Mouse (Mus musculus) ES-E14 (cell line): ENCODE results near the gene Capg. TPM values are rescaled to one million over a fixed set of nuclear protein-coding genes. Genes with fewer than 3 reads are reported as not detected.

Experiments
- DNase-seq: peaks from one replicate; pipeline ENCODE4 v3.0.0-alpha.2; 2013; ENCODE audit warnings: low read depth, low spot score
- H3K27ac ChIP-seq: 2 replicates; pipeline ENCODE4 v1.5.1; 2012; ENCODE audit warnings: low read depth, mild to moderate bottlenecking, low read length, moderate library complexity, mixed read lengths; ENCODE audit not compliant: poor library complexity, insufficient read depth, severe bottlenecking
- H3K36me3 ChIP-seq: 2 replicates; pipeline ENCODE4 v1.6.1; 2012; ENCODE audit warnings: mild to moderate bottlenecking, low read length, moderate library complexity, mixed read lengths; ENCODE audit not compliant: control insufficient read depth, poor library complexity, insufficient read depth, severe bottlenecking
- H3K4me1 ChIP-seq, 2 experiments: fragments of 150-350 bp in 1 of 2; sonication (generic) in 1 of 2; 2 replicates each; pipeline ENCODE4 v1.6.1; 2012; ENCODE audit warnings: low read length in 2 of 2, mild to moderate bottlenecking in 1 of 2, mixed read lengths in 1 of 2; ENCODE audit not compliant: control insufficient read depth in 2 of 2, insufficient read depth in 2 of 2, poor library complexity in 1 of 2
- H3K4me3 ChIP-seq, 2 experiments: fragments of 150-350 bp in 1 of 2; sonication (generic) in 1 of 2; 2 replicates each; pipeline ENCODE4 v1.5.1; 2012; ENCODE audit warnings: low read length in 2 of 2, low read depth in 1 of 2, mild to moderate bottlenecking in 1 of 2, mixed read lengths in 1 of 2; ENCODE audit not compliant: insufficient read depth in 1 of 2, poor library complexity in 1 of 2, severe bottlenecking in 1 of 2
- H3K9ac ChIP-seq: 2 replicates; pipeline ENCODE4 v1.6.1; 2012; ENCODE audit warnings: low read depth, mild to moderate bottlenecking, low read length, mixed read lengths; ENCODE audit not compliant: poor library complexity, insufficient read depth, severe bottlenecking
- H3K9me3 ChIP-seq: fragments of 150-350 bp; sonication (generic); 2 replicates; pipeline ENCODE4 v1.6.1; 2012; ENCODE audit warnings: low read depth, mild to moderate bottlenecking, low read length; ENCODE audit not compliant: control insufficient read depth, insufficient read depth
- CHD2 ChIP-seq: IDR thresholded peaks from 2 replicates; pipeline ENCODE4 v1.6.1; 2014; ENCODE audit warnings: mild to moderate bottlenecking, low read depth, low read length, inconsistent platforms
- HCFC1 ChIP-seq: IDR thresholded peaks from 2 replicates; pipeline ENCODE4 v1.6.1; 2012; ENCODE audit warnings: low read length, inconsistent platforms, borderline replicate concordance; ENCODE audit not compliant: insufficient read depth
- MAFK ChIP-seq: IDR thresholded peaks from 2 replicates; pipeline ENCODE4 v1.6.1; 2014; ENCODE audit warnings: mild to moderate bottlenecking, low read depth, low read length, inconsistent platforms; ENCODE audit not compliant: insufficient read depth
- ZC3H11A ChIP-seq: IDR thresholded peaks from 2 replicates; pipeline ENCODE4 v1.6.1; 2012; ENCODE audit warnings: low read depth, mild to moderate bottlenecking, inconsistent platforms, low read length, borderline replicate concordance
- ZNF384 ChIP-seq: IDR thresholded peaks from 2 replicates; pipeline ENCODE4 v1.6.1; 2012; ENCODE audit warnings: low read depth, low read length, inconsistent platforms
- in situ Hi-C, 2 experiments: fragments of 600-800 bp; cut with MboI; formaldehyde crosslinking; loops; one replicate each; pipeline ENCODE4 v1.15.1; 2025; ENCODE audit warnings: low sequenced_read_pairs in 2 of 2, inconsistent platforms in 1 of 2; ENCODE audit not compliant: unreplicated experiment in 2 of 2
- total RNA-seq: library from RNA; depleted of rRNA; stranded (reverse); fragments of 300-350 nt; gene quantifications from 2 replicates; pipeline ENCODE4 v1.2.3, GENCODE M21; 2012

Gene Capg
- total RNA-seq, 1 experiment: 58.4 TPM

DNA sequence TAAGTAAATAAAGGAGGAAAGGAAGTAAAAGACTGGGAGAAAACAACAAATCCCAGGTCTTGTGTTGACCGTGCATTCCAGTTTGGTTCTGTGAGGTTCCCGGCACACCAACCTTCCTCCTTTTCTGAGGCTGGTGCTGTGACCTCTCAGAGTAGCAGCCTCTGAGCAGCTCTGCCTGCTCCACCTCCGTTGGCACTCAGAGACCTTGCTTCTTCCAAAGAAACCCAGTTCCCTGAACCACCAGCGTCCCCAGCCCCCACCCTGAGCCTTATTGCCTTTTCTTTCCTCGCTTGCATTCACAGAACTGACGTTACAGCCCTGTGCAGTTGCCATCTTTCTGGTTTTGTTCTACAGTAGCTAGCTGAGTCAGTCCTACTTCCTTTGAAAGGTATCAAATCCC, 56.0 kb downstream of the Capg start:
- no peak overlapping the region for H3K4me3 ChIP-seq
- no peak for DNase-seq
- H3K9me3 ChIP-seq: no peaks in the 10 kb centered on the region
- in situ Hi-C loops: no loop called here
- TF ChIP-seq MAFK: no peak
- no peak for TF ChIP-seq ZC3H11A
- no peak for TF ChIP-seq ZNF384
- TF ChIP-seq CHD2: no peak
- no peak for TF ChIP-seq HCFC1
- peaks cover 0 to 2% of the 10 kb centered on the region in 2 experiments; a peak in 1 of 4 replicates for H3K4me1 ChIP-seq
- no peak overlapping the region for H3K9ac ChIP-seq
- no peak overlapping the region for H3K27ac ChIP-seq
- H3K36me3 ChIP-seq: no peaks in the 10 kb centered on the region; the same call in 1 of the 2 replicates

GRCm38 (mm10) chr6:72600771-72601170, 56.6 kb downstream of the Capg start:
- H3K27ac ChIP-seq: no peak overlapping the region
- in situ Hi-C loops: no loop called here
- H3K36me3 ChIP-seq: no peaks in the 10 kb centered on the region; the same call in 1 of the 2 replicates
- DNase-seq: no peak
- TF ChIP-seq HCFC1: no peak
- no peak for TF ChIP-seq MAFK
- no peak for TF ChIP-seq ZC3H11A
- no peak for TF ChIP-seq ZNF384
- TF ChIP-seq CHD2: no peak
- no peaks in the 10 kb centered on the region for H3K9me3 ChIP-seq
- no peak overlapping the region for H3K9ac ChIP-seq
- no peak overlapping the region for H3K4me3 ChIP-seq
- peaks cover 0 to 2% of the 10 kb centered on the region in 2 experiments; a peak in 1 of 4 replicates for H3K4me1 ChIP-seq

DNA sequence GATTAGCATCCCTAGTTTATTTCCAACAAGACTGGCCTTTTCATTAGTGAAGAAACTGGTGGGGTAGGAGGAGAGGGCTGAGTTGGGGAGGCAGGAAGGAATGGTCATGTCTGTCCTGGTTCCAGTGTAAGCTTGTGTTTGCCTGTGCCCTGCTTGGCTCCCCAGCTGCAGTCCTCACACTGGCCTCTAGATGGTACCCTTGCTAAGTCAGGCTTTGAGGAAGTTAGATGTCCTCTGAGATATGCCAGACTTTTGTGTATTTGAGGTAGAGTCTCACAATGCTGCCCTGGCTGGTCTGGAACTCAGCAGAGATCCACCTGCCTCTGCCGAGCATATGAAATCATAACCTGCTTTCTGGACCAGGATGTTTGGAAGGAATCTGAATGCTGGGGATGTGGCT, 57.5 kb downstream of the Capg start:
- DNase-seq: no peak
- TF ChIP-seq MAFK (no peak), ZNF384 (no peak), CHD2 (no peak), HCFC1 (no peak), ZC3H11A (no peak)
- no peaks in the 10 kb centered on the region for H3K9me3 ChIP-seq
- in situ Hi-C loops: no loop called here
- no peak overlapping the region for H3K4me3 ChIP-seq
- H3K36me3 ChIP-seq: no peaks in the 10 kb centered on the region; the same call in none of the 2 replicates
- H3K9ac ChIP-seq: no peak overlapping the region
- no peak overlapping the region for H3K27ac ChIP-seq
- peaks cover 0 to 2% of the 10 kb centered on the region in 2 experiments; a peak in 1 of 4 replicates for H3K4me1 ChIP-seq

DNA sequence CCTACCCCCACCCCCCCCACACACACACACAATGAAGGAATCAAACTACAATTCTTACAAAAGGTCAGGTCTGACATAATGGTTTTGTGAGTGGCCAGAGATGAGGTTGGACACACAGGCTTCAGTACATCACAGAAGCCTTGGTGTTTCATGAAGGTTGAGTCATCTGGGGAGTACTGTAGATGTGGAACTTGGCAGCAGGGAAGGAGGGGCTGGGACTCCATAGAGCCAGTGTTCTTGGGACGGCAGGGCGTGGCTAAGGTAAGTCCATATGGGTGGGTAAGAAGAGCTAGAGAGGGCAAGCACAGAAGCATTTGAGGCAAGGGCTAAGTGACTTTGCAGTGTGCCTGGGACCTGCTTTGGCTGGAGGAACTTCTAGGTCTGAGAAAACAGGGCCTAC, 59.9 kb downstream of the Capg start:
- DNase-seq: no peak
- TF ChIP-seq ZC3H11A (no peak), ZNF384 (no peak), CHD2 (no peak), HCFC1 (no peak), MAFK (no peak)
- no peak overlapping the region for H3K9ac ChIP-seq
- no peaks in the 10 kb centered on the region for H3K9me3 ChIP-seq
- in situ Hi-C loops: no loop called here
- H3K36me3 ChIP-seq: peaks cover 2% of the 10 kb centered on the region
- peaks cover 0 to 2% of the 10 kb centered on the region in 2 experiments; a peak in 1 of 4 replicates for H3K4me1 ChIP-seq
- no peak overlapping the region for H3K27ac ChIP-seq
- H3K4me3 ChIP-seq: no peak overlapping the region

DNA sequence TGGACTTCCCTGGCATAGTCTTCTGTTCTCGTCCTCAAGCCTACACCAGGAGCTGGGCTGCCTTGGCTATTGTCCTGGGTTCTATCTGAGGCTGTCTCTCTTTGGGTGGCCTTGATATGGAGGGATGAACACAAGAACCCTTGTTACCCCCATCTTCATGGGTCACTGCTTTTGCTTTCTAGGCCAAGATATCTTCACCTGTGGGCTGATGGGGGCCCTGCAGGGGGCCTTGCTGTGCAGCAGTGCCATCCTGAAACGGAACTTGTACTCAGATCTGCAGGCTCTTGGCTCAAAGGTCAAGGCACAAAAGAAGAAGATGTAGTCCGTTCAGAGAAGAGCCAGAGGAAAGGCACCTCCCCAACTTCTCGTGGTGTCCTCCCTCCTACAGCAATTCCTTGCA, 62.9 kb downstream of the Capg start:
- H3K4me3 ChIP-seq: no peak overlapping the region

More for the DNA sequence above, 62.9 kb downstream of the Capg start:
- no peak for TF ChIP-seq CHD2
- Histone ChIP-seq H3K9me3 (no peaks in the 10 kb centered on the region), H3K4me1 (no peaks in the 10 kb centered on the region), H3K27ac (no peak overlapping the region), H3K9ac (no peak overlapping the region), H3K36me3 (peaks cover 2% of the 10 kb centered on the region)
- in situ Hi-C loops: no loop called here
- DNase-seq: no peak
